Mouse (Mus musculus): ENCODE measurements around the gene Fgf10.
A peak's percentile ranks its signal among the peaks of the same experiment; 100 is the strongest.

Gene Fgf10

DNA sequence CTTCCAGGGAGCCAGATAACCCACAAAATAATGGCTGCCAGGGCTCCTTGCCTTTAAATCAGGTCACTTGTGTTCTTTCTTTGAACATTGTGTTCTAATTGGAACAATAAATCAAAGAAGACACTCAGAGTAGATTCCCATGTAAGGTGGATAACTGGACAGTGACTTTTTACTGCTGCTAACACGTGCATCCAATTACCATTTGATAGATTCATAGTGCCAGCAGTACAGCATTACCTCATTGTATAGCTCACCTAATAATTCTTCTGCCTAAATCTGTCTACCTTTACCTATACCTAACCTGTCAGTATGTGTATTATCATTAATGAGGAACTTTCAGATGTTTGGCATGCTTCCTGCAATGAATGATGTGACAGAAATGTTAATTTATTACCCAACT lies 52.1 kb downstream of the Fgf10 start:
- no peak for DNase-seq

DNA sequence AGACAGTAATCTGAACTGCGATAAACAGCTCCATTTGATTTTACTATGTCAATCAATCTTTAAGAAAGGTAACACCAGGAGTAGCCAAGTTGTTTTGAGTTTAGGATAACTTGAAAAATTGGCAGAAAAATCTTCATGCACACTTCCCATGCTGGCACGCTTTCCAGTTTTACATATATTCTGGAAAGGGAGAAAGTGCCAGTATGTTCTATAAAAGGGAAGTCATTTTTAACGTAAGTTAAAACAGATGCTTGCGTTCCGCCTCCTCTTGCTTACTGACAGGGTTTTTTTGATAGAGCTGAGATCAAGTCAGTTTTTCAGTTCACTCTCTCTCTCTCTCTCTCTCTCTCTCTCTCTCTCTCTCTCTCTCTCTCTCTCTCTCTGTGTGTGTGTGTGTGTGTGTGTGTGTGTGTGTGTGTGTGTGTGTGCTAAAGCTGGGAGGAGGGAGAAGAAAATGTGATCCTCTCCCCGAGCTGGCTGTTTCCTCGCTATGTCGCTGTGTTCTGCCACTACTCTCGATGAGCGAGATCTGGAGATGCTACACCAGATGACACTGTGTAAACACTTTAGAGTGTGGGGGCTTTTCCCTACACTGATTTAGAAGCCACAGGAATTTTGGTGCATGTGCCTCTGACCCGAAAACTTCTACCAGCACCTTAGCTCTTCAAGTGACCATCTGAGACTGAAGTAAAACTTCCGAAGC lies 62.4 kb downstream of the Fgf10 start:
- peak; percentile 19 for DNase-seq

DNA sequence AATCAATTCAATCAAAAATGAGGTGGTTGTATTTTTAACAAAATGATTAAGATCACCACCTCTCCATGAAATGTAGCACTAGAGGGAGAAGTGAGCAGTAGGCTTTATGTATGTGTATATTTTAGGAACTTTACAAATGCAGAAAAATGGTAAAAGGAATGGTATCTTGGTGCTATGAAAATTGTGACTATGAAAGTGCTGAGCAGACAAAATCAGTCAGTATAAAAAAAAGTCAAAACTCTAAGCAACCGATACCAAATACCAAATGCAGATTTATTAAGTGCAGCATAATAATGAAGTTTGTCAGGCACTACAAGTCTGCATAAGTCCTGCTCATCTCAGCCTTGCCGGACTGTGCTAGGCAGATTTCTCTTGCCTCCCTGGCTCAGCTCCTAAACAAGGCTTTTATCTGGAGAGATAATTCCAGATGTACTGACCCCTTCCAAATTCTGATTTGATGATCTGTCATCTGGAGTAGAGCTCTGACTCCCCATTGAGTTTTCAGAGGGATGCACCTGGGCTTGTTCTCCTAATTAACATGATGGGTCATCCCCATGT lies 70.3 kb downstream of the Fgf10 start:
- DNase-seq = no peak

DNA sequence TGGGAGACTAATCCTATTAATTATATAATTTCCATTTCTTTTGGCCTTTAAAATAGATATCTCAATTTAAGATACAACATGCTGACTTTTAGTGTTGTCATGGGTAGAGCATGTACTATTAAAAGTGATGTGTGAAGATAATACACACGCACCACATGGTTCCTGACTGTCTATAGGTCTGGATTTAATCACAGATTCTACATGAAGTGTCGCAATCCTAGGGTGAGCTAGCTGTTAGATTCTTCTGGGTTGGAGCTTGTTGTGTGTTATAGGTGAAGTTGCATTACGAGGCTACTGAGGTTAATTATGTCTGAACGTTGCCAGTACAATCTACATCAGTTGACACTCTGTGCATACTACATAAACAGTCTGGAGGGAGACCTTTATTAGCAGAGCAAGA lies 73.2 kb downstream of the Fgf10 start:
- DNase-seq = no peak

- DNase-seq = no peak
Observed at GRCm38 (mm10) chr13:118744806-118745205, 75.2 kb downstream of the Fgf10 start.

DNA sequence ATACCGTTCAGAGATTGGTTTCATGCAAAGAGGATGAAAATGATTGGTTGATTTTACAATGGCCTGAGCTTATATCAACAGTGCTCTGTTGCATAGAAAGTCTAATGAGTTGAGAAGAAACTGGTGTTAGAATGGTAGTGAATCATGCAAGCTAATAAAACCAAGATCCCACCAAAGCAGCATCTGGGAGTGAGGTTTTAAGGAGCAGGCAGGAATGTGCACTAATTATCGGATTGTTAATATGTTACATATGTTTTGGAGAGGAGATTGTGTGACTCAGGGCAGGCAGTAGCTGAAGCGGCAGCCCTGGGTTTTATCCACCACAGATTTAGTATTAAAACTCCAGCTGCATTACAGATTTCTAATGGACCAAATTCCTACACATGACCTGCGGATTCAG lies 76.8 kb downstream of the Fgf10 start:
- DNase-seq = no peak

DNA sequence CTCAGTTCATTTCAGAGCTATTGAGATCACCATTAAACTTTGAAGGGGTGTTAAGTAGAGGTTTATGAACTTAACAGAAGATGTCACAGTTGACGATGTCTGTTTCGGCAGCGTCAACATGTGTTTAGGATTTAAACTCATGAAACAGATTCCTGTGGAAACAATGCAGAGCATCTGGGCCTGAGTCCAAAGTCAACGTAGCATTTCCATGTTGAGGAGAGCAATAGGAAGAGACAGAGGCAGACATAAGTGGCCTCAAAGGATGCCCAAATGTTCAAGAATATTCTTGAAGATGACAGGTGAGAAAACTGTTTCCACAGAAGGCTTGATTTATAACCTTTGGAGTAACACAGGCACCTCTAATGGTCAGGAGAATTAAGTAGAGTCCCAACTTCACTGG lies 84.4 kb downstream of the Fgf10 start:
- DNase-seq = no peak

DNA sequence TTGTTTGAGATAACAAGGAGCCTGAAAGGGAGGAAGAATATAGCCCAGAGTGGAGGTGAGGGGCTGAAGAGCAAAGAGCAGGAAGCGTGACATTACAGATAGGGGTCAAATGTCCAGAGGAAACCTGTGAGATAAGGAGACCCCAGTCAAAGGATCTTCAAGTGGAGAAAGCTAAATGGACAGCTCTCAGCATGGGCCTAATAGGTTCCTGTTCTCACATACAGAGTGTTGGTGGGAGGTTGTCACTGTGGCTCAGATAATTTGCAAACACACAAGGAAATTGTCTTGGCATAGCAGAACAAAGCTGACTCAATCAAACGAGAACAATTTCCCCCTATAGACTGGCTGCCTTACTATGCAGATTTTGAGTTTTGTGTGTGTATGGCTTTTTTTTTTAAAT lies 89.4 kb downstream of the Fgf10 start:
- DNase-seq = no peak

DNA sequence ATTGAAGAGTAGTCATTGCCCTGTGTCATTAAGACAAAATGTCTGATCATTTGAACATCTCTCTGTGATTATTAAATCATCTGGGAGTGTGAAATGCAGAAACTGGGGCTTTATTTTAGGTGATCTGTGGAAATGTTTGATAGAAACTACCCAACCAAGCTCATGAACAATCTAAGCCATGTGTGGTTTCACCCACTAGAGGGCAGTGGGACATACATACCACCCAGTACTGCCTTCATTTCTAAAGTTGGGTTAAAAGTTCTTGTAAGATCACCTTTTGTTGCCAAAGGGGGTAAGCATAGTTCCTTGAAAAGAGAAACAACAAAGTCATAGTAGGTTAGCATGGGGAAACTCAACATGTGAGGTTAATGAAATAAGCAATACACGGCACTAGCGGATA lies 93.4 kb downstream of the Fgf10 start:
- no peak for DNase-seq

- no peak for DNase-seq
Observed at GRCm38 (mm10) chr13:118772188-118772587, 102.6 kb downstream of the Fgf10 start.

DNA sequence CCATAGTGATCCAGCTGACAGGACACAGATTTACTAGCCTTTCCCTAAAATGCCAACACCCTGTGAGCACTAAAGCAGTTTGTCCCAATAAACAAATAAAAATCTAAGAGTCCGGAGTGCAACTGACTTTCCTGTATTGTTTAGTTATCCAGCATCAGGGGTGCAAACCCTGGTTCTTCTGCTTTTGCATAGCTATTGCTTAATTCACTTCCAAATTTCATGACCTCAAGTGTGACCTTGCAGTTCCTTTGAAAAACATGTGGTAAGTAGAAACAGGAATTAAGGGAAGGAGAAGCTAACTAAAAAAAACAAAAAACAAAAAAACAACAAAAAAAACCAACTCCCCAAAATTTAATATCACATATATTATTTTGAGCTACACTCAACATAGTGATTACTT lies 105.6 kb downstream of the Fgf10 start:
- DNase-seq = no peak

DNA sequence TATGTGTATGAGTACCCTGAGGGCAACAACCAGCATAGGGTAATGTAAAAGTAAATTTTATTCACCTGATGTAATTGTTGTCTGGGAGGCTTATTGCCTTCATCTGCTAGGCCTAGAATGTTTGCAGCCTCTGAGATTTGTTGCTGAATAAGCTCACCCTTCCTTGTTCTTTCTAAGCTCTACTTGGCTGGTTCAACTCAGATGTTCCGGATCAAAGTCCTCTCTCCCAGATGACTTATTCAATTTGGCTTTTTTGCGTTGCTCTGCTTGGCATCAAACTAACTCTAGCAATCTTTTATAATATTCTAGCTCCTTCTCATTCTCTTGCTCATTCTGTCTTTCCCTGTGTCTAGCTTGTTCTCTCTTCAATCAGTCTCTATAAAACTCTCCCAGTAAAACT lies 109.6 kb downstream of the Fgf10 start:
- no peak for DNase-seq

- DNase-seq = peak; percentile 55
Observed at GRCm38 (mm10) chr13:118791753-118792152, 122.2 kb downstream of the Fgf10 start.

GRCm38 (mm10) chr13:118792198-118792597 lies 122.6 kb downstream of the Fgf10 start:
- no peak for DNase-seq

GRCm38 (mm10) chr13:118800176-118800575 lies 130.6 kb downstream of the Fgf10 start:
- no peak for DNase-seq

DNA sequence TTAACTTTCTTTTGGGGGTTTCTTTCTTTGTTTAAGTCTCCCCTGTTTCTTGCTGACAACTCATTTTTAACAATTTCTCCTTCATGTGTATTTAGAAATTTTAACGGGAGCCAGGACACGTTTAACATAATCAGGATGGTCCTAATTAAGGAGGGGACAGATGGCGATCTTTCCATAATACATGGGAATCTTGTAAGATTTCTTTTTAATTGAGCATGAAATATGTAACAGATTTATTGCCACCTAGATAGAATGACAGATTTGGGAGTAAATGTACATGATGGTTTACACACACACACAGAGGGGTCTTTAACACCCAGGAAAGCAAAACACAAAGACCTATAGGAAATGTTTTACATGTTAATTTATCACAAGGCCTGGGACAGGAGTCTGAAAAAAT lies 137.1 kb downstream of the Fgf10 start:
- DNase-seq = no peak

- DNase-seq = no peak
Observed at GRCm38 (mm10) chr13:118819785-118820184, 150.2 kb downstream of the Fgf10 start.

- DNase-seq = no peak
Observed at GRCm38 (mm10) chr13:118823113-118823512, 153.5 kb downstream of the Fgf10 start.

DNA sequence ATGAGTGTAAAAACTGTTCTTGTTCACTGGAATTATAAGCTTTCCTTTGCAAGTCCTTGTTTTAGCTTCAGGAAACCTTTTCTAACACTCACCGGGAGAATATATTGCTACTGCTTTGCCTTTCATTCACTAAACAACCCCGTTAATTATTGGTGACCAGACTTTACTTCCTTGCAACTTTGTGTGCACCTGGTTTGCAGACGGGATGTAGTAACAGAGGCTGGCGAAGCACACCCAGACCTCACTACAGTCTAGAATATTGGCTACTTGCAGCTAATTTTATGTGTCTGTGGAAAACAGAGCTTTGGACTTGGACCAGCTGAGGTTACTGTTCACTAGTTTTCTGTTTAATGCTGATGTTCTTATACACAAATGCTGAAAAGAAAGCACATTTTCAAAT lies 155.5 kb downstream of the Fgf10 start:
- no peak for DNase-seq

DNA sequence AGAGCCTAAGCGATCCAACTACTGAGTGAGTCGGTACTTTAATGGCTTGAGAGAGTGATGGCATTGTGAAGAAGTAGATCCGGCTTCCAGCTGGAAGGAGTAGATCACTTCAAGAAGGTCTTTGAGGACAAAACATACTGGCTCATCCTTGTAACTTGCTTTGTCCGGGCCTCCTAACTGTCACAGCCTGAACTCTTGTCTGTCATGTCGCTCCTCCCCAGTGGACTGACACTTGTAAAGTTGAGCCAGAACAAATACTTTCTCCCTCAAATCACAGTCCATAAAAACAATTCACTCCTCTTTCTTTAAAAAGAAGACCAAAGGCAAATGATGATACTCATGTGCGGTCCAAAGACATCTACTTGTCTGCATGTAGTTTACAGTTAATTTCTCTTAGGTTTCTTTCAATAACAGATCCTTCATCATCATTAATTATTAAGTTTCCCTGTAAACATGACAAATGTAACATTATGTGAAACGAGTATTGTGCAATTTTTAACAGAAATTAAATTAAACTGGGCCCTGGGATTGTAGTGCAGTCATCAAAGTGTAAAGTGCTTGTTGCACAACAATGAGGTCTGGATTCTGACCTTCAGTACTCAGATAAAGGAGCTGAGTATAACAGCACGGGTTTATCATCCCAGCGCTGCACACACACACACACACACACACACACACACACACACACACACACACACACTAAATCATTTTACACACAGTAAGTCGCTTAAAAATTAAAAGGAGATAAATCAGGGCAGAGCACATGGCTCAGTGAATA lies 159.2 kb downstream of the Fgf10 start:
- no peak for DNase-seq

DNA sequence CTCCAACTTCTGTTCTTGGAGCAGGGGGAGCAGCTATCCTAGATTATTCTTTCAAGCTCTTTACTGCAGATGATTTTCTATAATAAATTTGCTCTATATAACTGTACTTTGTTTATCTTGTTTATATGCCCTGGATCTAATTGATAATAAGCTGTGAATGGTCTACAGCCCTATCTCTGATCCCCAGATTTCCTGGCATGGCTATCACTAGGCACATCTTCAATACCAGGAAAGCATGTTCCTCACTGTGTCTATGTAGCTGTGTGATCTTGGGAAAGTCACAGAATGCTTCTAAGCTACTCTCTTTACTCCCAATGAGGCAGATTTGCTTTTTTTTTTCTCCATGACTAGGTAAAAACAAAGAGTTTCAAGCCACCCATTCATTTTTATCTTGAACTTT lies 164.4 kb downstream of the Fgf10 start:
- DNase-seq = no peak

DNA sequence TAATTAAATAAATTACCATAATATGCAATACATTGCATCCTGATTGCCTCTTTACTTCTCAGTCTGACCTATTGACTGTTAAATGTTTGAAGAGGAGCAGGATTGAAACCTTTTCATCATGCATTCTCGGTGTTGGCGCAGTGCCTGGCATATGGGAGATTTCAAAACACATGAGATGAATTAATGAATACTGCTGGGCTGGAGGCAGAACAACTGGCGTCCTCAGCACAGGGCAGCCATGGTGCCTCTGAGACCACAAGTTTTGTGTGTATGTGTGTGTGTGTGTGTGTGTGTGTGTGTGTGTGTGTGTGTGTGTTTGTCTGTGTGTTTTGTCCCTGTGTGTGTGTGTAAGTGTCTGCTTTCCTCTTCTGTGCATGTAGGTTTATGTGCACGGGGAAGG lies 165.5 kb downstream of the Fgf10 start:
- DNase-seq = no peak
